Mouse (Mus musculus) lung, embryonic 15.5 days (tissue): Measurements from ENCODE around the gene Rubcnl. TPM values are rescaled to one million over a fixed set of nuclear protein-coding genes. Genes with fewer than 3 reads are reported as not detected.

Source experiments
- ATAC-seq: fragments of 200-750 bp; cut with Nextera tagmentation; 2 replicates; pipeline ENCODE4 v1.8.0; 2017; ENCODE audit warnings: moderate number of reproducible peaks, borderline replicate concordance; ENCODE audit not compliant: low FRiP score, low TSS enrichment; ENCODE audit errors: extremely low read depth
- H3K27ac ChIP-seq: fragments of 300-500 bp; sonication (generic); 2 replicates; pipeline ENCODE4 v1.5.1; 2015; ENCODE audit warnings: moderate library complexity, mild to moderate bottlenecking, inconsistent platforms
- H3K27me3 ChIP-seq: fragments of 300-500 bp; sonication (generic); 2 replicates; pipeline ENCODE4 v1.6.1; 2015; ENCODE audit warnings: inconsistent platforms
- H3K36me3 ChIP-seq: fragments of 300-500 bp; sonication (generic); 2 replicates; pipeline ENCODE4 v1.6.1; 2015; ENCODE audit warnings: inconsistent platforms
- H3K4me1 ChIP-seq: fragments of 300-500 bp; sonication (generic); 2 replicates; pipeline ENCODE4 v1.6.1; 2015; ENCODE audit warnings: inconsistent platforms
- H3K4me2 ChIP-seq: fragments of 300-500 bp; sonication (generic); 2 replicates; pipeline ENCODE4 v1.6.1; 2015; ENCODE audit warnings: inconsistent platforms, mild to moderate bottlenecking, moderate library complexity
- H3K4me3 ChIP-seq: fragments of 300-500 bp; sonication (generic); 2 replicates; pipeline ENCODE4 v1.5.1; 2015; ENCODE audit warnings: mild to moderate bottlenecking, inconsistent platforms
- H3K9ac ChIP-seq: fragments of 300-500 bp; sonication (generic); 2 replicates; pipeline ENCODE4 v1.6.1; 2015; ENCODE audit warnings: inconsistent platforms
- H3K9me3 ChIP-seq: fragments of 300-500 bp; sonication (generic); 2 replicates; pipeline ENCODE4 v1.6.1; 2016; ENCODE audit warnings: inconsistent platforms
- WGBS: fragments of 180-500 bp; shearing (Covaris S2); methylation state at CpG from one replicate; pipeline ENCODE4 v1.1.7; 2015; 5-methylcytosine and 5-hydroxymethylcytosine counted together
- polyA plus RNA-seq: library from polyadenylated mRNA; unstranded; fragments of >200 nt; fragmentation: Nextera tagmentation; extraction: Ambion mirVana; gene quantifications from 2 replicates; pipeline ENCODE4 v1.2.1, GENCODE M21; 2015

The Rubcnl gene
- 0.37 and 0.42 TPM in 2 replicates for polyA plus RNA-seq

DNA sequence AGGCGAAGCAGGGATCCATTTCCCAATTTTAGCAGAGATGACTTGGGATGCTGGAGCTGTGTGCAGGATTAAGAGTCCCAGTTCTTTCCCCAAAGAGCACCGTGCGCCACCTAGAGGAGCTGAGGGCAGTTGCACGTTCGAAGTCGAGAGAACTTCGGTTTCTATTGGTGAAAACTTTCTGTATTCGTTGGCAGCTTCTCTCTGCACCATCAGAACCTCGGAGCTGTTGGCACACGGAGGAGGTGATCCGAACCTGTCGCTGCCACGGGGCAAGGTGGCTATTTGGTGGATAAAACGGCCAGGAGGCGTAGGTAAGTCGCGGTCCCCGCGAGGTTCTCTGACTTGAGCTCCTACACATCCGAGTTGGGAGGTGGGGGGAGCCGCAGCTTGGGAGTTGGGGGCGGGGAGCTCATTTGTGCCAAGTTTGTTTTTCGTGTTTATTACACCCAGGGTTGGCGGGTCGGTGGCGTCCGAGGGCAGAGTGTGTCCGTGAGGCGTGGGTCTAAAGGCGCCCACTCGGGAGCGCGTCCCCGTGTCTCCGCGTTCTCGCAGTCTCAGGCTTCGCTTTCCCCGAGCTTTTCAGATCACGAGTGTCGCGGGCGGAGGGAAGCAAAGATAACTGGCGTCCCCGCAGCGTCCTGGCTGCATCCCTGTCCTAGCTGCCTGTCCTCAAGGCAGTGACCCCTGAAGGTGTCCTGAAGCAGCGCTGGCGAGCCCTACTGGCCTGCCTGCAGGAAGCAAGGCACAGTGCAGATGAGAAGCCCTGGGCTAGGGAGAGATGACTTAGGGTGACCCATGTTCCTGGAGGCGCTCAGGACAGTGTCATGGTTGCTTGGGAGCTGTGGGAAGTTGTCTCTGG, at the start of gene Rubcnl:
Gene Rubcnl (plus strand): TSS at position 172 of the 859 bp plus-strand sequence.
- WGBS = under 1% methylated on average over 49 of the region's 49 CpGs
- ATAC-seq = peak; percentile 69; the same call in 1 of the 2 replicates

DNA sequence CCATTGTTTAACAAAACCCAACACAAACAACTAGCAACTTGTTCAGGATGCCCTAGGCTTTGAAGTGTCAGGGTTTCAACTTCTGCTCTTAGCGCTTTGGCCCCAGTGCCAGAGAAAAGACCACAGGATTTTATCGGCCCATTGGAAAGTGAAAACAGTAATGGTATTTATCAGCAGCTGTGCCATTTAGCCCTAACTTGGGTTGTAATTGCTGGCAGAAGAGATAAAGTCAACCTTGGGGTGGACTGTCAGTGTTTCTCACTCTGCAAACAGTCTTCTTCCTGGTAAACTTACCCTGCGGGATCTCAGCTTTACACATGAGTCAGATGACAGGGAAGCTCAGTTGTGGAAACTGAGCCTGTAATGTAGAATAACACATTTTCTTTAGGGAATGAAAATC, 43.6 kb upstream of the Rubcnl start:
- WGBS = 17% methylated on average over 3 of the region's 3 CpGs

More for the DNA sequence above, at the start of gene Rubcnl:
- no peak within 1 kb of the TSS for H3K27ac ChIP-seq
- peak within 1 kb of the TSS; percentile 45 for H3K9ac ChIP-seq
- peak within 1 kb of the TSS; percentile 54 for H3K4me3 ChIP-seq
- H3K27me3 ChIP-seq = 0 out of 2 replicates have a peak, but pooled peaks cover 4% of the 10 kb centered on the region
- H3K4me1 ChIP-seq = no peaks in the 10 kb centered on the region
- H3K4me2 ChIP-seq = peak within 1 kb of the TSS; percentile 93
- H3K36me3 ChIP-seq = no peaks in the 10 kb centered on the region
- H3K9me3 ChIP-seq = no peaks in the 10 kb centered on the region

DNA sequence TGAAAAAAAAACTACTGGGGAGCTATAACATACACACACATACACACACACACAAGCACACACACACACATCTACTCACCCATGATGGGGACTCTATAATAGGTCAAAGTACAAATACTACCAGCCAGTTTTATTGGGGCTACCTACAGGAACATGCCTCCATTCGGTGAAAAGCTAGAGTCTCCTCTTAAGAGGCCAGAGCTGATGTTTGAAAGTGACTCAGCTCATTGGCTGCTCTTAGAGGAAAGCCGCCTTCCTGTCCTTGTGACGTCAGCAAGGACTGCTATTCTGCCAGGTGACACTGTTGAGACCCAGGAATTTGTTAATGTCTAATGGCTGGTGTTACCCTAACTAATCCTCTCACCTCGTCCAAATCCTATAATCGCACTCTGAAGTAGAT, 43.1 kb upstream of the Rubcnl start:
- Histone ChIP-seq H3K36me3 (no peaks in the 10 kb centered on the region), H3K9me3 (no peaks in the 10 kb centered on the region), H3K4me1 (peaks cover 13% of the 10 kb centered on the region; the same call in 1 of the 2 replicates), H3K9ac (no peak overlapping the region), H3K27ac (no peak overlapping the region), H3K4me2 (no peak overlapping the region), H3K4me3 (no peak overlapping the region), H3K27me3 (no peaks in the 10 kb centered on the region)
- no peak for ATAC-seq
- 74% methylated on average over 5 of the region's 5 CpGs for WGBS

More for the DNA sequence above, 43.6 kb upstream of the Rubcnl start:
- no peaks in the 10 kb centered on the region for H3K27me3 ChIP-seq
- H3K4me2 ChIP-seq = no peak overlapping the region
- no peaks in the 10 kb centered on the region for H3K36me3 ChIP-seq
- peaks cover 13% of the 10 kb centered on the region; the same call in 1 of the 2 replicates for H3K4me1 ChIP-seq
- H3K27ac ChIP-seq = no peak overlapping the region
- H3K4me3 ChIP-seq = no peak overlapping the region
- no peaks in the 10 kb centered on the region for H3K9me3 ChIP-seq
- no peak overlapping the region for H3K9ac ChIP-seq
- ATAC-seq = no peak

DNA sequence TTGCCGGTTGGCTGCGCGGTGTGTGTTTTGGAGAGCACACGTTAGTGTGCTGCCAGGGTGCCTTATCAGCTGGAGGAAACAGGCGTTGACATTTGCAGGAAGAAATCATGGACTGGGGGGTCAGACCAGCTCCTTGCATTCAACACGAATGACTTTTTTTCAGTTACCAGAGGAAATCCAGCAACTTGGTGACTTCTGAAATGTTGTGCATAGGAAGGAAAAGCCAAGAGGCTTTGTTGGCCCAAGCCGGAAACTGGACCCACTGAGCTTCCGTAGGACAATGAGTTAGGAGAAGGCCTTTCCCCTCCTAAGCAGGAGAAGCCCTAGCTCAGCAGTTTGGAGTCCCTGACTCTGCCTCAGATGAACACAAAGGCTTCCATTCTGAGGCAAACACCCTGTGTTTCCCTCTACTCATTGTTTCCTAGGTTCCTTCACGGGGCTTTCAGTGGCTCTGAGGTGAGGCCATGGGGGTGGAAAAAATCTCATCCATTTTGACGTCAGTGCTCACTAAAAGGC, 41.6 kb upstream of the Rubcnl start:
- Histone ChIP-seq H3K27ac (peak overlapping the region; percentile 55), H3K27me3 (no peaks in the 10 kb centered on the region), H3K36me3 (no peaks in the 10 kb centered on the region)

DNA sequence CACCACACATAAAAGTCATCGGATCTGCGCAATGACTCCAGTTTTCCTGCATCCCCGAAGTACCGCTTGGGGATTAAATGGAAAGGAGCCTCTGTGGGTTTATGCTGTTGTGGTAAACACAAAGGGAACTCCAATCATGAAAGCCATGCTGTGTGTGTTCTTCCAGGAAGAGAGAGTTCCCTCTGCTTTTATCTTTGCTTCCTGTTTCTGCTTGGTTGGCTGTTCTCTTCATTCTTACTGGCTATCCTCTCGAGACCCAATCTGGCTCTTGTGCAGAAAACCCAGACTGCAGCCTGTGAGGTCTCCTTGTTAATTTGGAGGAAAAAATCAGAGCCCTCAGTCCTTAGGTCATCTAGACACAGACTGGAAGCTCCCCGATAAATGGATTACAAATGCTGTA, 38.9 kb upstream of the Rubcnl start:
- 75% methylated on average over 6 of the region's 6 CpGs for WGBS
- Histone ChIP-seq H3K9ac (no peak overlapping the region), H3K9me3 (no peaks in the 10 kb centered on the region), H3K27ac (no peak overlapping the region), H3K4me2 (no peak overlapping the region), H3K27me3 (no peaks in the 10 kb centered on the region), H3K4me1 (0 out of 2 replicates have a peak, but pooled peaks cover 4% of the 10 kb centered on the region), H3K36me3 (no peaks in the 10 kb centered on the region), H3K4me3 (no peak overlapping the region)
- ATAC-seq = no peak

More for the DNA sequence above, 41.6 kb upstream of the Rubcnl start:
- 48% methylated on average over 10 of the region's 10 CpGs for WGBS
- peaks cover 13% of the 10 kb centered on the region; the same call in 1 of the 2 replicates for H3K4me1 ChIP-seq
- H3K4me2 ChIP-seq = no peak overlapping the region
- no peak overlapping the region for H3K4me3 ChIP-seq
- H3K9me3 ChIP-seq = no peaks in the 10 kb centered on the region
- no peak overlapping the region for H3K9ac ChIP-seq
- ATAC-seq = no peak

DNA sequence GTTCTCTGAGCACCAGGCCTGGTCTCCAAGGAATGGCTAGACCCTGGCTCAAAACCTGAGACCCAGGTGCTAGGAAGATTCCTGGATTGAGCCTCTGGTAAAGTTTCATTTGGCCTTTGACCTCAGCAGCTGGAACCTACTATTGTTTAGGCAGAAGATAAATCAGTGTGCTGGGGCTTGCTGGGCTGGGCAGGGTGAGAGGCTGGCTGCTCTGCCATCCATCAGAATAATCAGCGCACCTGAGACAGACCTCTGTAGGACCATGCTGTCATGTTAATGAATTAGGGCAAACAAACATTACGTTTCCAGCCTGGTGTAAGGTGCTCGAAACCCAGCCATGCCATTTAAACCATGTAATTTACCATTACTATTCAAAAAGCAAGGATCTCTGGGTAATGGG, 34.8 kb upstream of the Rubcnl start:
- 43% methylated on average over 3 of the region's 3 CpGs for WGBS
- H3K9me3 ChIP-seq = no peaks in the 10 kb centered on the region
- no peaks in the 10 kb centered on the region for H3K4me1 ChIP-seq
- ATAC-seq = no peak
- H3K4me3 ChIP-seq = no peak overlapping the region
- H3K4me2 ChIP-seq = no peak overlapping the region
- no peaks in the 10 kb centered on the region for H3K27me3 ChIP-seq
- H3K36me3 ChIP-seq = no peaks in the 10 kb centered on the region
- no peak overlapping the region for H3K9ac ChIP-seq
- H3K27ac ChIP-seq = no peak overlapping the region

DNA sequence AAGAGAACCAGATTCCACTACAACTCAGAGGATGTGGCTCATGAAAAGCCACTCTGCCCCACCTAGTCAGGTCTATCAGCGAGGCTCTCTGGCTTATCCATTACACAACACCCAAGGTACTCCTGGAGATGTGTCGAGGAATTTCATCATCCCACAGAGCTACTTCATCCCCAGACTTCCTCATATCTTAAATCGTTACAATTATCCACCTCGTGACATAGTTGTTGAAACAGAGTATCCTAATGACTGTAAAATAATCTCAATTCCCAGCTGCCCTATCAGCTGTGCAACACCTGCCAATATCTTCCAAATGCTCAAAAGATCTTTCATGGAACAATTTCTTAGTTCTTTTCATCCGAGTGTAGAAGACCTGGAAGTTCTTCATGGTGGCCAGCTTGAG, 32.7 kb upstream of the Rubcnl start:
- Histone ChIP-seq H3K4me2 (no peak overlapping the region), H3K27me3 (no peaks in the 10 kb centered on the region), H3K9me3 (no peaks in the 10 kb centered on the region), H3K9ac (no peak overlapping the region), H3K27ac (no peak overlapping the region), H3K36me3 (no peaks in the 10 kb centered on the region), H3K4me3 (no peak overlapping the region), H3K4me1 (no peaks in the 10 kb centered on the region)
- 81% methylated on average over 5 of the region's 5 CpGs for WGBS
- ATAC-seq = no peak

DNA sequence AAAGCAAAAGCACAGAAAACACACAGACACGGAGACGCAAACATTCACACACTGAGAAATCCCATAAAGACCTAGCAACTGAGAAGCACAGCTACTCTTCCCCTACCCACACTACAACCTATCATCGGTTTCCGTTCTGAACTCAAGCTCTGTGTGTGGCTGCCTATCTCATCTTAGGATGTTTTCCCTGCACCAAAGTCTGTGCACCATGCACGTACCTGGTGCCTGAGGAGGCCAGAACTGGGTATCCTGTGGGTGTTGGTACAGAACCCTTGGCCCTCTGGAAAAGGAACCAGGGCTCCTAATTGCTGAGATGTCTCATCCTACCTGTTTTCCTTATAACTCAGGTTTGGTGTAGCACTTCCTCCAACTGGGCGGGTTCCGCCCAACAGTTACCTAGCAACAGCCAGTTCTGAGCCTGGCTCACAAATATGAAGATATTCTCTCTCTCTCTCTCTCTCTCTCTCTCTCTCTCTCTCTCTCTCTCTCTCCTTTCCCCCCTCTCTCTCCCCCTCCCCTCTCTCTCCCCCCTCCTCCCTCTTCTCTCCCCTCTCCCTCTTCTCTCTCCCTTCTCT, 30.9 kb upstream of the Rubcnl start:
- Histone ChIP-seq H3K9me3 (no peaks in the 10 kb centered on the region), H3K27ac (no peak overlapping the region), H3K36me3 (no peaks in the 10 kb centered on the region), H3K4me3 (no peak overlapping the region), H3K9ac (no peak overlapping the region), H3K27me3 (no peaks in the 10 kb centered on the region), H3K4me2 (no peak overlapping the region), H3K4me1 (no peaks in the 10 kb centered on the region)
- no peak for ATAC-seq
- WGBS = 75% methylated on average over 7 of the region's 7 CpGs

DNA sequence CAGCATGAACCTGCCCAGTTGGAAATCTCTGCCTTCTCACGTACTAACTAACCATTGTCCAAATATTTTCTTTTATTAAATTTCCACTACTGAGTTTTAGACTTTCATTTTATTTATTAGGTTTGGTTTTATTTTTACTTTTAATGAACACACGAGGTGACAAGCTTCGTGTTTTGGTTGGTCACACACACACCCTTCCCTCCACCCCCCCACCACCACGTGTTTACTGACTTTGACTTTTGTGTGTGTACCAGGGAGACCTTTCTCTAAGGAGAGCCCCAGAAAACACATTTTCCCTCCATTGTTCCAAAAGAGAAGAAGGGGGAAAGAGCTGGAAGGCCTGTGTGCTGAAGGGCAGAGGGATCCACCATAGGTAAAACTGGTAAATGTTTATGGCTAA, 30.2 kb upstream of the Rubcnl start:
- no peaks in the 10 kb centered on the region for H3K4me1 ChIP-seq
- no peaks in the 10 kb centered on the region for H3K36me3 ChIP-seq
- no peak overlapping the region for H3K9ac ChIP-seq
- H3K4me2 ChIP-seq = no peak overlapping the region
- no peak for ATAC-seq
- no peaks in the 10 kb centered on the region for H3K9me3 ChIP-seq
- H3K27me3 ChIP-seq = no peaks in the 10 kb centered on the region
- H3K27ac ChIP-seq = no peak overlapping the region
- H3K4me3 ChIP-seq = no peak overlapping the region
- 59% methylated on average over 4 of the region's 4 CpGs for WGBS

DNA sequence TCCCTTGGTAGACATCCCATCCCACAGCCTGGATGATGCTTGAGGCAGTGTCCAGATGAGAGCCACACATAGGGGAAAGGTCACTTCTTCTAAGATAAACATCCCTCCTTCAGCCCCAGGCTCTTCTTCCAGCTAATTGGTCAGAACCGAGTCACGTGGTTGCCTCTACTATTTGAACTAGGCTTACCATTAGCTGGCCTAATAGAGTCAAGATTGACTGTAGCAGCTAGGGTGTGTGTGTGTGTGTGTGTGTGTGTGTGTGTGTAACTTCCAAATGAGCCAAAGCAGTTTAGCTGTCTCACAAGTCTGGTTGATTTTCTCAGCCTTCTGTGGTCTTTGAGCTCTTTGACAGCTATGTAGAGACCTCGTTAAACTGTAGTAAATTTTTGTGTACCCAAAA, 29.3 kb upstream of the Rubcnl start:
- Histone ChIP-seq H3K4me3 (no peak overlapping the region), H3K36me3 (no peaks in the 10 kb centered on the region), H3K4me1 (no peaks in the 10 kb centered on the region), H3K9me3 (no peaks in the 10 kb centered on the region), H3K4me2 (no peak overlapping the region), H3K9ac (no peak overlapping the region), H3K27ac (no peak overlapping the region), H3K27me3 (no peaks in the 10 kb centered on the region)
- WGBS = 59% methylated on average over 3 of the region's 3 CpGs
- no peak for ATAC-seq

DNA sequence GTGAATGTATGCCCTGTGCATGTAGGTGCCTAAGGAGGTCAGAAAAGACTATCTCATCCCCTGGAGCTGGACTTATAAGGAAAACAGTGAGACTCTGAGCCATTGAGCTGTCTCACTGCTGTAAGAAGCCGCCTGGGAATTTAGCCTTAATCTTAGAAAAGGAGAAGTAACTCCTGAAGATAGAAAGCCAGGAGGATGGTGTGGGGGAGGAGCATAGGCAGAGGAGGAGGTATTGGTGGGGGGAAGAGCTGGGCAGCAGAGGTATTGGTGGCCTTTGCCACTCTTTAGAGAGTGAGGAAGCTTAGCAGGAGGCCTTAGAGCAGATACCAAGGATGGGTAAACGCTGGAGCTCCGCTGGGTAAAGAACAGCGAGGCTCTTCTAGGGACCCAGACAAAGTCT, 26.5 kb upstream of the Rubcnl start:
- ATAC-seq = no peak
- H3K27ac ChIP-seq = no peak overlapping the region
- no peak overlapping the region for H3K4me2 ChIP-seq
- no peaks in the 10 kb centered on the region for H3K36me3 ChIP-seq
- no peaks in the 10 kb centered on the region for H3K9me3 ChIP-seq
- 45% methylated on average over 4 of the region's 4 CpGs for WGBS
- H3K9ac ChIP-seq = no peak overlapping the region
- no peak overlapping the region for H3K4me3 ChIP-seq
- H3K27me3 ChIP-seq = no peaks in the 10 kb centered on the region
- H3K4me1 ChIP-seq = no peaks in the 10 kb centered on the region

DNA sequence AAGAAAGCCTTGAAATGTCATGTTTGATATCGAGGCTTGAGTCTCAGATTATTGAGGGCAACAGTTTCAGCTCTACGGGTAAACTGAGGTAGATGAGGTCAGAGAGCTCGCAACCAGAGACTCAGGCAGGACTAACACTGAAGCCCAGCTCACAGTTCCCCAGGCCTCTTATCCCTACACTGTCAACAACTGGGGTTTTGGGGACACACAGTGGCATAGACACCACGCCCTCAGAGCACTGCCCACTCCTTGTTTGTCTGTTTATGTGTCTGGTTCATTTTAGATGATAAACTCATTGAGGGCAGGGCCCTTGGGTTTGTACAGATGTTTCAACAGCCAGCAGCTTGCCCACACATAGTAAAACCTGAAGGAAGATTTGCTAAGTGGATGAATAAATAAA, 25.9 kb upstream of the Rubcnl start:
- no peak overlapping the region for H3K9ac ChIP-seq
- no peak overlapping the region for H3K4me3 ChIP-seq
- no peaks in the 10 kb centered on the region for H3K36me3 ChIP-seq
- no peak overlapping the region for H3K27ac ChIP-seq
- WGBS = 76% methylated on average over 4 of the region's 4 CpGs
- no peak overlapping the region for H3K4me2 ChIP-seq
- no peaks in the 10 kb centered on the region for H3K4me1 ChIP-seq
- ATAC-seq = no peak
- H3K9me3 ChIP-seq = no peaks in the 10 kb centered on the region
- no peaks in the 10 kb centered on the region for H3K27me3 ChIP-seq
